Mouse (Mus musculus) heart, embryonic 14.5 days (tissue): ENCODE results near the gene Pth2r. TPM values are rescaled to one million over a fixed set of nuclear protein-coding genes. Genes with fewer than 3 reads are reported as not detected.

Experiments used
- ATAC-seq: fragments of 200-750 bp; cut with Nextera tagmentation; 2 replicates; pipeline ENCODE4 v1.8.0; 2017; ENCODE audit warnings: low read depth, moderate TSS enrichment; ENCODE audit not compliant: insufficient number of reproducible peaks, insufficient read depth, low FRiP score
- H3K27ac ChIP-seq, 2 experiments: fragments of 200-500 bp in 1 of 2; fragments of 300-500 bp in 1 of 2; sonication (generic) in 1 of 2; replicated peaks in 1 of 2; 2 replicates each; pipeline ENCODE4 v1.5.1; 2012 to 2014; ENCODE audit warnings: low read depth in 2 of 2, low read length in 2 of 2, control low read depth in 1 of 2, mild to moderate bottlenecking in 1 of 2, mixed read lengths in 1 of 2; ENCODE audit not compliant: control insufficient read depth in 1 of 2, insufficient read depth in 1 of 2
- H3K27me3 ChIP-seq: fragments of 300-500 bp; sonication (generic); 2 replicates; pipeline ENCODE4 v1.6.1; 2014; ENCODE audit warnings: mild to moderate bottlenecking, low read length, control low read depth; ENCODE audit not compliant: control insufficient read depth, insufficient read depth
- H3K36me3 ChIP-seq: fragments of 300-500 bp; sonication (generic); 2 replicates; pipeline ENCODE4 v1.6.1; 2014; ENCODE audit warnings: mild to moderate bottlenecking, control low read depth, low read length, mixed read lengths; ENCODE audit not compliant: control insufficient read depth, insufficient read depth
- H3K4me1 ChIP-seq, 2 experiments: fragments of 200-500 bp in 1 of 2; fragments of 300-500 bp in 1 of 2; sonication (generic) in 1 of 2; 2 replicates each; pipeline ENCODE4 v1.6.1; 2012 to 2014; ENCODE audit warnings: low read length in 2 of 2, control low read depth in 1 of 2, mixed read lengths in 1 of 2; ENCODE audit not compliant: control insufficient read depth in 2 of 2, insufficient read depth in 2 of 2
- H3K4me2 ChIP-seq: fragments of 300-500 bp; sonication (generic); 2 replicates; pipeline ENCODE4 v1.6.1; 2014; ENCODE audit warnings: mild to moderate bottlenecking, low read length
- H3K4me3 ChIP-seq, 2 experiments: fragments of 200-500 bp in 1 of 2; fragments of 300-500 bp in 1 of 2; sonication (generic) in 1 of 2; 2 replicates each; pipeline ENCODE4 v1.5.1; 2012 to 2014; ENCODE audit warnings: low read length in 2 of 2, mild to moderate bottlenecking in 2 of 2, control low read depth in 1 of 2, low read depth in 1 of 2, moderate library complexity in 1 of 2; ENCODE audit not compliant: control insufficient read depth in 1 of 2, insufficient read depth in 1 of 2
- H3K9ac ChIP-seq: fragments of 300-500 bp; sonication (generic); 2 replicates; pipeline ENCODE4 v1.6.1; 2014; ENCODE audit warnings: mild to moderate bottlenecking, low read length
- H3K9me3 ChIP-seq: fragments of 300-500 bp; sonication (generic); 2 replicates; pipeline ENCODE4 v1.6.1; 2016; ENCODE audit warnings: low read length, control low read depth; ENCODE audit not compliant: control insufficient read depth
- WGBS: fragments of 180-500 bp; shearing (Covaris S2); extraction: QIAGEN DNeasy Blood & Tissue Kit; methylation state at CpG from one replicate; pipeline ENCODE4 v1.1.7; 2014; 5-methylcytosine and 5-hydroxymethylcytosine counted together
- polyA plus RNA-seq: library from polyadenylated mRNA; unstranded; fragments of >200 nt; fragmentation: Nextera tagmentation; extraction: Ambion mirVana; gene quantifications from 2 replicates; pipeline ENCODE4 v1.2.1, GENCODE M21; 2014

Pth2r gene
- polyA plus RNA-seq, 1 experiment from 2014 or later, result not detected

DNA sequence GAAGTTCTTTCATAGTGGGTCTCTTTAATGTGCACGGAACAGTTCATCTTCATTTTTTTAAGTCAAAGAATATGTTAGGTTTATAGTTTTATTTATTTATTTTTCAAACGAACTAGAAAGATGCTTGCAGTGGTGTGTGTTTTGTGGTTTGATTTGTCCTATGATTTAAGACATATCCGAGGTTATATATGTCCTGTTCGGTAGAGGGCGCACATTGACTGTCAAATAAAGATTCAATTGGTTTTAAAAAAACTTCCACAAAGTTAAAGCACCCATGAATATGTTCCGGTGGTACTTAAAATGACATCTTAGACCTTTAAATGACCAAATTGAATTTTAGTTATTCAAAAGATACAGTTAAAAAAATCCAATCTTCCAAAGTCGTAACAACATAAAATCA lies 30.3 kb downstream of the Pth2r start:
- H3K4me2 ChIP-seq, result peak overlapping the region; percentile 65
- H3K27me3 ChIP-seq, result peaks cover 18% of the 10 kb centered on the region; the same call in 1 of the 2 replicates
- no peaks in the 10 kb centered on the region for H3K9me3 ChIP-seq
- no peaks in the 10 kb centered on the region; a peak in 2 of 4 replicates for H3K4me1 ChIP-seq
- WGBS, result 13% methylated on average over 7 of the region's 7 CpGs
- no peak overlapping the region for H3K9ac ChIP-seq
- no peaks in the 10 kb centered on the region for H3K36me3 ChIP-seq
- ATAC-seq, result no peak
- H3K4me3 ChIP-seq, result peak overlapping the region in 1 of 2 experiments; percentile 30; a peak in 2 of 4 replicates
- no peak overlapping the region for H3K27ac ChIP-seq

DNA sequence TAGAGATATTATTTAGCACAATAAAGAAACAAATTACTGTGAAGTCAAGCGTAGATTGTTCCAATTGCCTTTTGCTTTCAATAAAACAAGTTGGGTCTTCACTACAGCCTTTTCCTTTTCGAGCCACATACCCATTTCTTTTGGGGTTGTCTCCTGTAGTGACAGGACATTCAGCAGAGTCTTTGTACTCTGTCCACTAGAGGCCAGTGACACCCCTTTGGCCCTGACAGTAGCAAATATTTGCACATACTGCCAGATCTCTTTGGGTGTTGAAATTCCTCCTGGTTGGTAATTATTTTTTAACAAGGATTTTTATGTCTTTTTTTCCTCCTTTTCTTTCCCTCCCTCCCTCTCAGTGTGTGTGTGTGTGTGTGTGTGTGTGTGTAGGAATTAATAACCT lies 31.0 kb downstream of the Pth2r start:
- H3K9me3 ChIP-seq, result no peaks in the 10 kb centered on the region
- H3K27ac ChIP-seq, result no peak overlapping the region
- 50% methylated on average over 2 of the region's 2 CpGs for WGBS
- no peak overlapping the region for H3K4me2 ChIP-seq
- H3K4me3 ChIP-seq, result no peak overlapping the region
- no peaks in the 10 kb centered on the region for H3K36me3 ChIP-seq
- H3K4me1 ChIP-seq, result no peaks in the 10 kb centered on the region; a peak in 2 of 4 replicates
- no peak for ATAC-seq
- H3K9ac ChIP-seq, result no peak overlapping the region
- H3K27me3 ChIP-seq, result peaks cover 18% of the 10 kb centered on the region; the same call in 1 of the 2 replicates

- ATAC-seq, result no peak
- Histone ChIP-seq H3K27ac (no peak overlapping the region), H3K9me3 (no peaks in the 10 kb centered on the region), H3K27me3 (peaks cover 18% of the 10 kb centered on the region; the same call in 1 of the 2 replicates), H3K9ac (no peak overlapping the region), H3K4me2 (no peak overlapping the region), H3K36me3 (no peaks in the 10 kb centered on the region), H3K4me3 (no peak overlapping the region), H3K4me1 (no peaks in the 10 kb centered on the region; a peak in 2 of 4 replicates)
- 63% methylated on average over 13 of the region's 13 CpGs for WGBS
These were observed 32.5 kb downstream of the Pth2r start for GRCm38 (mm10) chr1:65314054-65315021.

GRCm38 (mm10) chr1:65315022-65315407 lies 33.2 kb downstream of the Pth2r start:
- 75% methylated on average over 8 of the region's 8 CpGs for WGBS
- H3K4me1 ChIP-seq, result no peaks in the 10 kb centered on the region; a peak in 2 of 4 replicates
- no peak overlapping the region for H3K27ac ChIP-seq
- H3K36me3 ChIP-seq, result no peaks in the 10 kb centered on the region
- peaks cover 17% of the 10 kb centered on the region; the same call in 1 of the 2 replicates for H3K27me3 ChIP-seq
- H3K4me3 ChIP-seq, result no peak overlapping the region
- H3K9ac ChIP-seq, result no peak overlapping the region
- no peak for ATAC-seq
- no peak overlapping the region for H3K4me2 ChIP-seq
- H3K9me3 ChIP-seq, result no peaks in the 10 kb centered on the region

- Histone ChIP-seq H3K4me2 (no peak overlapping the region), H3K4me3 (no peak overlapping the region), H3K27me3 (no peaks in the 10 kb centered on the region), H3K4me1 (no peaks in the 10 kb centered on the region), H3K9me3 (no peaks in the 10 kb centered on the region), H3K36me3 (no peaks in the 10 kb centered on the region), H3K9ac (no peak overlapping the region), H3K27ac (no peak overlapping the region)
- no peak for ATAC-seq
- 78% methylated on average over 5 of the region's 5 CpGs for WGBS
These were observed 52.2 kb downstream of the Pth2r start for GRCm38 (mm10) chr1:65334026-65334425.

DNA sequence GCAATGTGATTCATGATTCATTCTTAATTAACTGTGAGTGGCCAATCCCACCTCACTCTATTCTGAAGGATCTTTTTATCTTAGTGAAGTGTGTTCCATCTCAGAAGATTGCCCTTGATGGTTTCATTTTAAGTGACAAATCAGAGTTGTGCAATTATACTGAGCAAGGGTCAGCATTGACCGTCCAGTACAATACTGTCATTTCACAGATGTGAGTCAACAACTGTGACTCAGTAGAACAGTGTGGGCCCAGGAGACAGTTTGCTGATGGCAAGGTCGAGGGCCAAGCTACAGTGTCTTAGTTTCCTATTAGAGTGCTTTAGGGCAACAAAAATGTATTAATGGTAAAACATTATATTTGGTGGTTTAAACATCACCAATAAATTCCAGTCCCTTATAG lies 55.9 kb downstream of the Pth2r start:
- no peak overlapping the region for H3K9ac ChIP-seq

DNA sequence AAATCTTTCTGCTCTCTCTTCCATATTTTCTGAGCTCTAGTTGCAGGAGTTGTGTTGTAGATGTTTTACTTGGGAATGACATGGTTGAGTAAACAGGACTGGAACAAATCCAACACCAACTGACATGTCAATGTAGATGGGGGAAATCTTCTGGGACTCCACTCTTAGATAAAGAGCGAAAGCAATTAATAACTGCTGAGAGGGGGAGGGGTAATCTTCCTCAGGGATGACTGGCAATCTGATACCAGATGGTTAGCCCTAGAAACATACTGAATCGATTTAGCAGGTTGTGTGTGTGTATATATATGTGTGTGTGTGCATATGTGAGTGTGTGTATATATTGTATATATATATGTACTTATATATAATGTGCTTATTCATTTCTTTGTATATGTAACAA lies 58.4 kb downstream of the Pth2r start:
- WGBS, result 63% methylated on average over 2 of the region's 2 CpGs
- no peak overlapping the region for H3K4me2 ChIP-seq
- H3K27ac ChIP-seq, result no peak overlapping the region
- no peak for ATAC-seq
- H3K9me3 ChIP-seq, result no peaks in the 10 kb centered on the region
- H3K4me3 ChIP-seq, result no peak overlapping the region
- H3K27me3 ChIP-seq, result no peaks in the 10 kb centered on the region
- H3K4me1 ChIP-seq, result no peaks in the 10 kb centered on the region
- H3K36me3 ChIP-seq, result no peaks in the 10 kb centered on the region
- H3K9ac ChIP-seq, result no peak overlapping the region

More for the DNA sequence above, 55.9 kb downstream of the Pth2r start:
- Histone ChIP-seq H3K9me3 (no peaks in the 10 kb centered on the region), H3K4me1 (no peaks in the 10 kb centered on the region), H3K4me2 (no peak overlapping the region), H3K27ac (no peak overlapping the region), H3K27me3 (no peaks in the 10 kb centered on the region), H3K4me3 (no peak overlapping the region), H3K36me3 (no peaks in the 10 kb centered on the region)
- no peak for ATAC-seq
- 77% methylated on average over 2 of the region's 2 CpGs for WGBS
